Mouse (Mus musculus) cerebellum, adult 2 months (tissue): ENCODE results near the gene Nek5.

ENCODE experiments used
- CTCF ChIP-seq: fragments of 200-500 bp; IDR thresholded peaks from 2 replicates; pipeline ENCODE4 v1.5.1; 2011; ENCODE audit warnings: low read depth, mild to moderate bottlenecking, control low read depth, low read length, moderate library complexity, borderline replicate concordance; ENCODE audit not compliant: insufficient read depth
- POLR2A ChIP-seq: fragments of 200-500 bp; IDR thresholded peaks from 2 replicates; pipeline ENCODE4 v1.6.1; 2011; ENCODE audit warnings: low read length, control low read depth, borderline replicate concordance; ENCODE audit not compliant: insufficient read depth

DNA sequence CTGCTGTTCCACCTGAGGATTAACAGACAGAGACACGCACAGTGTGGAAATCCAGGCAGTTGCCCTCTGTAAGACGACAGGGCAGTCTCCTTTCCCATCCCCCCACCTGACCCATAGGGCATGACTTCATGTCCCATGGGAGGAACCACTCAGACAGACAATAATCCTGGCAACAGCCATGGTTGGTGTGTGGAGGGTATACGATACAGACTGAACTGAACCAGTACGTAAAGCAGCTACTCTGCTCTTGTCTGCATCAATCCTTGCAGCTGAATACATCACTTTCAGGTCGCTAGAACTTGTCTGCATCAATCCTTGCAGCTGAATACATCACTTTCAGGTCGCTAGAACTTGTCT lies 84.7 kb downstream of the Nek5 start:
- TF ChIP-seq CTCF (no peak), POLR2A (no peak)
